Mouse (Mus musculus) ES-E14 (cell line): ENCODE results near the gene Mrps34. TPM values are rescaled to one million over a fixed set of nuclear protein-coding genes. Genes with fewer than 3 reads are reported as not detected.

Source experiments
- DNase-seq: peaks from one replicate; pipeline ENCODE4 v3.0.0-alpha.2; 2013; ENCODE audit warnings: low read depth, low spot score
- H3K27ac ChIP-seq: 2 replicates; pipeline ENCODE4 v1.5.1; 2012; ENCODE audit warnings: low read depth, mild to moderate bottlenecking, low read length, moderate library complexity, mixed read lengths; ENCODE audit not compliant: poor library complexity, insufficient read depth, severe bottlenecking
- H3K36me3 ChIP-seq: 2 replicates; pipeline ENCODE4 v1.6.1; 2012; ENCODE audit warnings: mild to moderate bottlenecking, low read length, moderate library complexity, mixed read lengths; ENCODE audit not compliant: control insufficient read depth, poor library complexity, insufficient read depth, severe bottlenecking
- H3K4me1 ChIP-seq, 2 experiments: fragments of 150-350 bp in 1 of 2; sonication (generic) in 1 of 2; 2 replicates each; pipeline ENCODE4 v1.6.1; 2012; ENCODE audit warnings: low read length in 2 of 2, mild to moderate bottlenecking in 1 of 2, mixed read lengths in 1 of 2; ENCODE audit not compliant: control insufficient read depth in 2 of 2, insufficient read depth in 2 of 2, poor library complexity in 1 of 2
- H3K4me3 ChIP-seq, 2 experiments: fragments of 150-350 bp in 1 of 2; sonication (generic) in 1 of 2; 2 replicates each; pipeline ENCODE4 v1.5.1; 2012; ENCODE audit warnings: low read length in 2 of 2, low read depth in 1 of 2, mild to moderate bottlenecking in 1 of 2, mixed read lengths in 1 of 2; ENCODE audit not compliant: insufficient read depth in 1 of 2, poor library complexity in 1 of 2, severe bottlenecking in 1 of 2
- H3K9ac ChIP-seq: 2 replicates; pipeline ENCODE4 v1.6.1; 2012; ENCODE audit warnings: low read depth, mild to moderate bottlenecking, low read length, mixed read lengths; ENCODE audit not compliant: poor library complexity, insufficient read depth, severe bottlenecking
- H3K9me3 ChIP-seq: fragments of 150-350 bp; sonication (generic); 2 replicates; pipeline ENCODE4 v1.6.1; 2012; ENCODE audit warnings: low read depth, mild to moderate bottlenecking, low read length; ENCODE audit not compliant: control insufficient read depth, insufficient read depth
- CHD2 ChIP-seq: IDR thresholded peaks from 2 replicates; pipeline ENCODE4 v1.6.1; 2014; ENCODE audit warnings: mild to moderate bottlenecking, low read depth, low read length, inconsistent platforms
- HCFC1 ChIP-seq: IDR thresholded peaks from 2 replicates; pipeline ENCODE4 v1.6.1; 2012; ENCODE audit warnings: low read length, inconsistent platforms, borderline replicate concordance; ENCODE audit not compliant: insufficient read depth
- MAFK ChIP-seq: IDR thresholded peaks from 2 replicates; pipeline ENCODE4 v1.6.1; 2014; ENCODE audit warnings: mild to moderate bottlenecking, low read depth, low read length, inconsistent platforms; ENCODE audit not compliant: insufficient read depth
- ZC3H11A ChIP-seq: IDR thresholded peaks from 2 replicates; pipeline ENCODE4 v1.6.1; 2012; ENCODE audit warnings: low read depth, mild to moderate bottlenecking, inconsistent platforms, low read length, borderline replicate concordance
- ZNF384 ChIP-seq: IDR thresholded peaks from 2 replicates; pipeline ENCODE4 v1.6.1; 2012; ENCODE audit warnings: low read depth, low read length, inconsistent platforms
- in situ Hi-C, 2 experiments: fragments of 600-800 bp; cut with MboI; formaldehyde crosslinking; loops; one replicate each; pipeline ENCODE4 v1.15.1; 2025; ENCODE audit warnings: low sequenced_read_pairs in 2 of 2, inconsistent platforms in 1 of 2; ENCODE audit not compliant: unreplicated experiment in 2 of 2
- total RNA-seq: library from RNA; depleted of rRNA; stranded (reverse); fragments of 300-350 nt; gene quantifications from 2 replicates; pipeline ENCODE4 v1.2.3, GENCODE M21; 2012

The Mrps34 gene
- total RNA-seq, 1 experiment = 36.1 TPM

GRCm38 (mm10) chr17:24887291-24888080 lies 7.4 kb upstream of the Mrps34 start:
- H3K9me3 ChIP-seq = no peaks in the 10 kb centered on the region
- peaks cover 0 to 8% of the 10 kb centered on the region in 2 experiments; a peak in 2 of 4 replicates for H3K4me1 ChIP-seq
- no peak overlapping the region for H3K27ac ChIP-seq
- H3K4me3 ChIP-seq = peak overlapping the region; percentile 77 to 88
- TF ChIP-seq ZC3H11A = no peak
- TF ChIP-seq CHD2 = no peak
- DNase-seq = no peak
- H3K36me3 ChIP-seq = peaks cover 41% of the 10 kb centered on the region
- H3K9ac ChIP-seq = peak overlapping the region; percentile 86
- in situ Hi-C loops = no loop called here

- H3K4me3 ChIP-seq = no peak overlapping the region
- H3K9ac ChIP-seq = no peak overlapping the region
- H3K27ac ChIP-seq = no peak overlapping the region
- DNase-seq = no peak
- no peaks in the 10 kb centered on the region for H3K9me3 ChIP-seq
- H3K36me3 ChIP-seq = peaks cover 40% of the 10 kb centered on the region
- in situ Hi-C loops = no loop called here
- peaks cover 0 to 8% of the 10 kb centered on the region in 2 experiments; a peak in 2 of 4 replicates for H3K4me1 ChIP-seq
- TF ChIP-seq MAFK (no peak), ZC3H11A (no peak), ZNF384 (no peak), HCFC1 (no peak), CHD2 (no peak)
Observed at GRCm38 (mm10) chr17:24888862-24889261, 6.1 kb upstream of the Mrps34 start.

- H3K4me3 ChIP-seq = no peak overlapping the region
- no peak overlapping the region for H3K9ac ChIP-seq
- no peak for TF ChIP-seq ZC3H11A
- TF ChIP-seq MAFK = no peak
- TF ChIP-seq CHD2 = no peak
- no peak for TF ChIP-seq HCFC1
- no peak for TF ChIP-seq ZNF384
- DNase-seq = no peak
- no peak overlapping the region for H3K27ac ChIP-seq
- H3K4me1 ChIP-seq = peaks cover 0 to 9% of the 10 kb centered on the region in 2 experiments; a peak in 1 of 4 replicates
- in situ Hi-C loops = no loop called here
- peaks cover 36% of the 10 kb centered on the region for H3K36me3 ChIP-seq
- H3K9me3 ChIP-seq = no peaks in the 10 kb centered on the region
Observed at GRCm38 (mm10) chr17:24890151-24891092, 4.5 kb upstream of the Mrps34 start.

GRCm38 (mm10) chr17:24891321-24891720 lies 3.6 kb upstream of the Mrps34 start:
- no peak for DNase-seq
- in situ Hi-C loops = no loop called here
- Histone ChIP-seq H3K9ac (no peak overlapping the region), H3K36me3 (peaks cover 36% of the 10 kb centered on the region), H3K9me3 (no peaks in the 10 kb centered on the region), H3K27ac (no peak overlapping the region), H3K4me1 (peaks cover 0 to 8% of the 10 kb centered on the region in 2 experiments; a peak in 1 of 4 replicates), H3K4me3 (no peak overlapping the region)
- no peak for TF ChIP-seq HCFC1
- TF ChIP-seq ZNF384 = no peak
- TF ChIP-seq MAFK = no peak
- TF ChIP-seq CHD2 = no peak
- no peak for TF ChIP-seq ZC3H11A
